8 mouse cellular contexts compared by ENCODE assay signal in genomic region chr11:95038818-95039655, GRCm38 (mm10). TPM values are rescaled to one million over a fixed set of nuclear protein-coding genes. Genes with fewer than 3 reads are reported as not detected.
DNase-seq lines count a peak whose midpoint lies in the region; ATAC-seq lines count a peak whose summit lies in the region.
"Had no signal": no experiment of that assay in that cellular context is flagged by ENCODE, and none has a peak within 500 bp of the region (broad histone marks: within the 10 kb centered on the region; RNA-seq: fewer than 3 reads in every experiment).

No protein-coding gene starts in this region.

- H3K27me3 ChIP-seq in heart, embryonic 11.5 days (ENCODE audit: control insufficient read depth, insufficient read depth, low read length) = peaks cover 8% of the 10 kb centered on the region; the same call in 1 of the 2 replicates
- H3K27me3 ChIP-seq in megakaryocyte, embryonic 14.5 days (replicated peaks) = peaks cover 66% of the 10 kb centered on the region

- peaks cover 4% of the 10 kb centered on the region; the same call in 1 of the 2 replicates for H3K36me3 ChIP-seq in heart, embryonic 11.5 days (ENCODE audit: control insufficient read depth, insufficient read depth, low read length)
- peaks cover 58% of the 10 kb centered on the region for H3K36me3 ChIP-seq in megakaryocyte, embryonic 14.5 days (replicated peaks; ENCODE audit: low read length)

- H3K9ac ChIP-seq in heart, embryonic 11.5 days (ENCODE audit: low read depth, low read length) = no peak overlapping the region

- no peak overlapping the region for H3K4me2 ChIP-seq in heart, embryonic 11.5 days

- H3K4me3 ChIP-seq in heart, embryonic 11.5 days (ENCODE audit: low read depth, low read length) = no peak overlapping the region
- peak overlapping the region; percentile 50 for H3K4me3 ChIP-seq in megakaryocyte, embryonic 14.5 days (replicated peaks)

- DNase-seq in heart, adult 8-10 months (ENCODE audit: low spot score) = peak; percentile 21
- peak; percentile 95 for DNase-seq in kidney, adult 9 months
- DNase-seq in embryo, embryonic 11 days = no peak
- DNase-seq in right cerebral cortex, postnatal 36 days (ENCODE audit: low spot score in 2 of 2) = no peak
- DNase-seq: lung, postnatal 4 days had no signal

- WGBS in heart, embryonic 11.5 days (ENCODE audit: insufficient replicate concordance) = 82% methylated on average over 13 of the region's 13 CpGs

- H3K4me1 ChIP-seq in heart, embryonic 11.5 days (ENCODE audit: control insufficient read depth, insufficient read depth, low read length) = peaks cover 14% of the 10 kb centered on the region
- peaks cover 49% of the 10 kb centered on the region for H3K4me1 ChIP-seq in megakaryocyte, embryonic 14.5 days

- no peaks in the 10 kb centered on the region for H3K9me3 ChIP-seq in heart, embryonic 11.5 days (replicated peaks; ENCODE audit: control insufficient read depth, low read length)
- no peaks in the 10 kb centered on the region for H3K9me3 ChIP-seq in megakaryocyte, embryonic 14.5 days

- no peak for ATAC-seq in heart, embryonic 11.5 days (replicated peaks; ENCODE audit: insufficient number of reproducible peaks, low FRiP score, low TSS enrichment)
- no peak for ATAC-seq in megakaryocyte, adult 5-6 weeks (ENCODE audit: poor library complexity, severe bottlenecking)

- H3K27ac ChIP-seq in heart, embryonic 11.5 days (ENCODE audit: low read depth, low read length) = no peak overlapping the region

RNA-seq across cellular contexts. Expression of gene Pdk2, which starts 2.1 kb away (rescaled TPM):
- 100 to 1,000 TPM; 469 to 545 (median 504) TPM for total RNA-seq in heart, adult 8-10 months (2022)
- polyA plus RNA-seq in heart, embryonic 11.5 days (2014; fragmentation: Nextera tagmentation; extraction: Ambion mirVana) = 45.6 and 53.0 TPM in 2 replicates
- polyA plus RNA-seq in megakaryocyte, embryonic 14.5 days (2012; ENCODE audit: insufficient read depth, low replicate concordance) = 35.1 and 38.6 TPM in 2 replicates
- 4.5 and 6.3 TPM in 2 replicates for total RNA-seq in megakaryocyte, adult 5-6 weeks (2015)
- total RNA-seq in megakaryocyte, adult 5-6 weeks (2017) = 0.73 and 1.7 TPM in 2 replicates

RNA-seq across cellular contexts. Expression of gene Samd14, which starts 29.4 kb away (rescaled TPM):
- 1 to 10 TPM in 2 of 4 experiments, under 1 TPM in 2; 0.72 to 1.1 (median 0.96) TPM for total RNA-seq in heart, adult 8-10 months (2022)
- 16.0 and 16.3 TPM in 2 replicates for polyA plus RNA-seq in heart, embryonic 11.5 days (2014; fragmentation: Nextera tagmentation; extraction: Ambion mirVana)
- polyA plus RNA-seq in megakaryocyte, embryonic 14.5 days (2012; ENCODE audit: insufficient read depth, low replicate concordance) = 775 and 2,394 TPM in 2 replicates
- 0.74 and 1.0 TPM in 2 replicates for total RNA-seq in megakaryocyte, adult 5-6 weeks (2015)
- total RNA-seq in megakaryocyte, adult 5-6 weeks (2017) = 0.18 and 0.69 TPM in 2 replicates

RNA-seq across cellular contexts. Expression of gene Itga3, which starts 37.6 kb away (rescaled TPM):
- total RNA-seq in heart, adult 8-10 months (2022) = 10 to 100 TPM in 1 of 4 experiments, 1 to 10 TPM in 3; 9.1 to 10.3 (median 9.8) TPM
- polyA plus RNA-seq in heart, embryonic 11.5 days (2014; fragmentation: Nextera tagmentation; extraction: Ambion mirVana) = 8.5 and 9.7 TPM in 2 replicates
- 0.08 TPM in 1 of 2 replicates, not detected in the other for polyA plus RNA-seq in megakaryocyte, embryonic 14.5 days (2012; ENCODE audit: insufficient read depth, low replicate concordance)
- total RNA-seq in megakaryocyte, adult 5-6 weeks (2015) = 0.09 TPM in 1 of 2 replicates, not detected in the other
- total RNA-seq in megakaryocyte, adult 5-6 weeks (2017) = 0.24 TPM in 1 of 2 replicates, not detected in the other

RNA-seq across cellular contexts. Expression of gene Ppp1r9b, which starts 48.2 kb away (rescaled TPM):
- total RNA-seq in heart, adult 8-10 months (2022) = 10 to 100 TPM; 43.9 to 47.4 (median 45.6) TPM
- polyA plus RNA-seq in heart, embryonic 11.5 days (2014; fragmentation: Nextera tagmentation; extraction: Ambion mirVana) = 11.4 and 16.3 TPM in 2 replicates
- polyA plus RNA-seq in megakaryocyte, embryonic 14.5 days (2012; ENCODE audit: insufficient read depth, low replicate concordance) = 211 and 280 TPM in 2 replicates
- total RNA-seq in megakaryocyte, adult 5-6 weeks (2015) = 73.7 and 76.7 TPM in 2 replicates
- 155 and 158 TPM in 2 replicates for total RNA-seq in megakaryocyte, adult 5-6 weeks (2017)

Comparison
In these comparisons a context has a peak if more than half of its experiments do, and no peak if none do; other contexts are left out.
1. DNase-seq: peak in heart, adult 8-10 months (single experiment) and kidney, adult 9 months (single experiment); none in embryo, embryonic 11 days (single experiment) and right cerebral cortex, postnatal 36 days (0 of 2).
2. RNA of gene Pdk2, which starts 2.1 kb away (total RNA-seq): 469 to 545 TPM in heart, adult 8-10 months; 0.73 to 6.3 TPM in megakaryocyte, adult 5-6 weeks; every median in the first group is over 10 times any median in the second.
3. RNA of gene Itga3, which starts 37.6 kb away (total RNA-seq): 9.1 to 10.3 TPM in heart, adult 8-10 months; 0.09 to 0.24 TPM in megakaryocyte, adult 5-6 weeks; every median in the first group is over 4 times any median in the second.